Mouse (Mus musculus): ENCODE results near the gene Borcs6. TPM values are rescaled to one million over a fixed set of nuclear protein-coding genes. Genes with fewer than 3 reads are reported as not detected.

Gene Borcs6
- polyA plus RNA-seq, 1 experiment: not detected

DNA sequence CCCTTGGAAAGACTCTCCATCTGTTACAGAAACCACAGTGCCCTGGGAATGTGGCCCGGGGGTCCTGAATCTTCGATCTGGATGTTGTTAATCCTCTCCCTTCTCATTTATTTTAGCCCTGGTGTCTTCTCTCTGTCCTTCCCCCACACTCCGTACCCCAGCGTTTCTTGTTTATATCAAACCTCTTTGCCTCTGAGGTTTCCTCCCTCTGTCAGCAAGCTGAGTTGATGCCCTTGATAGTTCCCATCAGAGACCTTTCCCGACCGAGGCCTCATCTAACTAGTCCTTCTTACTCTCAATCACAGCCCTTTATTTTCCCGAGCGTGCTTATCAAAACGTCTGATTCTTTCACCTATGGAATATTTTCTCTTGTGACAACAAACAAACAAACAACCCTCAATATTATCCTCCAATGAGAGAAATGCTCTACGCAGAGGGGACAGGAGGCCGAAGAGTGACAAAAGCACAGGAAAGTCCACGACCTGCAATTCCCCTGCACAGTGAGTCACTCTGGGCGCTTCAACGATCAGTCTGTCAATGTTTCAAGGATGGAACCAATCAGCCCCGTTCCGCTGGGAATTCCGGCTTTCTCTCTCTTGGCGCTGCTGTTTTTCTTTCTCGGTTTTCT, 674 bp upstream of the Borcs6 start:
- Histone ChIP-seq H3K27ac (ENCODE audit: insufficient read depth, low read depth, low read length) (peak overlapping the region; percentile 88), H3K4me3 (ENCODE audit: insufficient read depth, low read depth, low read length) (peak overlapping the region; percentile 86)

GRCm38 (mm10) chr11:69059975-69060411, 476 bp downstream of the Borcs6 start:
- WGBS: under 1% methylated on average over 49 of the region's 49 CpGs
- TF ChIP-seq CTCF (IDR thresholded peaks at IDR 0.05; ENCODE audit: insufficient read depth, low read depth, low read length) (no peak), POLR2A (IDR thresholded peaks at IDR 0.05; ENCODE audit: insufficient read depth, low read depth, low read length) (no peak)
- H3K4me1 ChIP-seq (ENCODE audit: control insufficient read depth, insufficient read depth, low read length): peaks cover 15% of the 10 kb centered on the region
- peak overlapping the region; percentile 82 for H3K27ac ChIP-seq (ENCODE audit: insufficient read depth, low read depth, low read length)
- H3K4me3 ChIP-seq (ENCODE audit: insufficient read depth, low read depth, low read length): peak overlapping the region; percentile 86

More for the DNA sequence above, 674 bp upstream of the Borcs6 start:
- TF ChIP-seq POLR2A (IDR thresholded peaks at IDR 0.05; ENCODE audit: insufficient read depth, low read depth, low read length): no peak
- TF ChIP-seq CTCF (IDR thresholded peaks at IDR 0.05; ENCODE audit: insufficient read depth, low read depth, low read length): no peak
- peaks cover 12% of the 10 kb centered on the region for H3K4me1 ChIP-seq (ENCODE audit: control insufficient read depth, insufficient read depth, low read length)
- WGBS: 1% methylated on average over 19 of the region's 19 CpGs

GRCm38 (mm10) chr11:69060448-69061254, 1.1 kb downstream of the Borcs6 start:
- TF ChIP-seq CTCF (IDR thresholded peaks at IDR 0.05; ENCODE audit: insufficient read depth, low read depth, low read length) (no peak), POLR2A (IDR thresholded peaks at IDR 0.05; ENCODE audit: insufficient read depth, low read depth, low read length) (no peak)
- Histone ChIP-seq H3K4me3 (ENCODE audit: insufficient read depth, low read depth, low read length) (peak overlapping the region; percentile 86), H3K4me1 (ENCODE audit: control insufficient read depth, insufficient read depth, low read length) (peaks cover 15% of the 10 kb centered on the region), H3K27ac (ENCODE audit: insufficient read depth, low read depth, low read length) (peak overlapping the region; percentile 82)
- WGBS: 3% methylated on average over 40 of the region's 40 CpGs

DNA sequence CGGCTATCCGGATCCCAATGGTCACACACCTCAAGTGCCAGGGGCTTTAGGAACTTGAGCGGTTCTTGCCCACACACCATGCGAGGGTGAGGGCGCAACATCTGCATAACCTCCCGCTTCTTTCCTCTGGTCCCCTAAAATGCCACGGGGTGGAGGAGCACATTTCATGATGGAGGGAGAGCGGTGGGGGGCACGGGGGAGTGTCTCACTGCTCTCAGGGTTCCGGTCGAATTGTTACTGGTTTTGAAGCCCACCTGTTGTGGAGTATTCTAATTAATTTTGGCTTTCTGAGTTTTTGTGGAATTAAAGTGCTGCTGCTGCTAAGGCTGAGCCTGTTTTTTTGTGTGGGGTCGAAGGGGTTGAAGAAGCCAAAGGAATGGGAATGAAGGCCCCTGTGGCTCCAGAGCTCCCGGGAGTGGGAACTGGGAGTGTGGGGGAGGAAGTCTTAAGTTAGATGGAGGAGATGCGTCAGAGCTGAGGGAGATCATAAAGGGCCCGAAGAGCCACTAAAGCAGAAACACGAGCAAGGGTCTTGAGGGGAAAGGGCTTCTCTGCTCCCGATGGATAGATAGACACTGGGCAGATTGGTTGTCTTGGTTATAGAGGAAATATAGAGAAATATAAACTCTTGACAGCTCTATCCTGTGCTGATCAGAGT, 1.9 kb downstream of the Borcs6 start:
- WGBS: 15% methylated on average over 17 of the region's 17 CpGs
- Histone ChIP-seq H3K4me1 (ENCODE audit: control insufficient read depth, insufficient read depth, low read length) (peaks cover 20% of the 10 kb centered on the region), H3K4me3 (ENCODE audit: insufficient read depth, low read depth, low read length) (peak overlapping the region; percentile 35), H3K27ac (ENCODE audit: insufficient read depth, low read depth, low read length) (peak overlapping the region; percentile 13; the same call in 1 of the 2 replicates)
- TF ChIP-seq POLR2A (IDR thresholded peaks at IDR 0.05; ENCODE audit: insufficient read depth, low read depth, low read length): no peak
- no peak for TF ChIP-seq CTCF (IDR thresholded peaks at IDR 0.05; ENCODE audit: insufficient read depth, low read depth, low read length)

- TF ChIP-seq POLR2A (IDR thresholded peaks at IDR 0.05; ENCODE audit: insufficient read depth, low read depth, low read length) (no peak), CTCF (IDR thresholded peaks at IDR 0.05; ENCODE audit: insufficient read depth, low read depth, low read length) (no peak)
- H3K4me1 ChIP-seq (ENCODE audit: control insufficient read depth, insufficient read depth, low read length): peaks cover 22% of the 10 kb centered on the region
- 2% methylated on average over 17 of the region's 17 CpGs for WGBS
- H3K27ac ChIP-seq (ENCODE audit: insufficient read depth, low read depth, low read length): peak overlapping the region; percentile 52
- H3K4me3 ChIP-seq (ENCODE audit: insufficient read depth, low read depth, low read length): no peak overlapping the region
Observed at GRCm38 (mm10) chr11:69062194-69062760, 2.8 kb downstream of the Borcs6 start.

DNA sequence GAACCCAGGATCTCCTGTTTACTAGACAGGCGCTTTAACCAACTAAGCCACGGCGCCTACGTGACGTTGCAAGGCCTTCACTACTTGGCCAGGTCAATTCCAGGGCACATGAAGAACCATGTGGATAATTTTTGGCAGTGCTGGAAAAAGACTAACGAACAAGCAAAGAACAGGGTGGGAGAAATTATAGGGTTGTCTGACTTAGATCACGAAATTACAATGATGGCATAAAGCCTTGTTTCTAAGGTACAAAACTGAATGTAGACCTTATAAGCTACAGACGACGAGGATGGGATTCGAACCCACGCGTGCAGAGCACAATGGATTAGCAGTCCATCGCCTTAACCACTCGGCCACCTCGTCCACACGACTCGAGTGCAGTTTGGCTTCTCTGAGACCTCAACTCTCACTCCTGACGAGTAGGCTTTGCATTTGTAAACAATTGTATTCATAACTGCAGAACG, 3.3 kb downstream of the Borcs6 start:
- Histone ChIP-seq H3K4me3 (ENCODE audit: insufficient read depth, low read depth, low read length) (peak overlapping the region; percentile 44), H3K4me1 (ENCODE audit: control insufficient read depth, insufficient read depth, low read length) (peaks cover 25% of the 10 kb centered on the region), H3K27ac (ENCODE audit: insufficient read depth, low read depth, low read length) (peak overlapping the region; percentile 76)
- no peak for TF ChIP-seq POLR2A (IDR thresholded peaks at IDR 0.05; ENCODE audit: insufficient read depth, low read depth, low read length)
- TF ChIP-seq CTCF (IDR thresholded peaks at IDR 0.05; ENCODE audit: insufficient read depth, low read depth, low read length): no peak
- under 1% methylated on average over 19 of the region's 19 CpGs for WGBS

DNA sequence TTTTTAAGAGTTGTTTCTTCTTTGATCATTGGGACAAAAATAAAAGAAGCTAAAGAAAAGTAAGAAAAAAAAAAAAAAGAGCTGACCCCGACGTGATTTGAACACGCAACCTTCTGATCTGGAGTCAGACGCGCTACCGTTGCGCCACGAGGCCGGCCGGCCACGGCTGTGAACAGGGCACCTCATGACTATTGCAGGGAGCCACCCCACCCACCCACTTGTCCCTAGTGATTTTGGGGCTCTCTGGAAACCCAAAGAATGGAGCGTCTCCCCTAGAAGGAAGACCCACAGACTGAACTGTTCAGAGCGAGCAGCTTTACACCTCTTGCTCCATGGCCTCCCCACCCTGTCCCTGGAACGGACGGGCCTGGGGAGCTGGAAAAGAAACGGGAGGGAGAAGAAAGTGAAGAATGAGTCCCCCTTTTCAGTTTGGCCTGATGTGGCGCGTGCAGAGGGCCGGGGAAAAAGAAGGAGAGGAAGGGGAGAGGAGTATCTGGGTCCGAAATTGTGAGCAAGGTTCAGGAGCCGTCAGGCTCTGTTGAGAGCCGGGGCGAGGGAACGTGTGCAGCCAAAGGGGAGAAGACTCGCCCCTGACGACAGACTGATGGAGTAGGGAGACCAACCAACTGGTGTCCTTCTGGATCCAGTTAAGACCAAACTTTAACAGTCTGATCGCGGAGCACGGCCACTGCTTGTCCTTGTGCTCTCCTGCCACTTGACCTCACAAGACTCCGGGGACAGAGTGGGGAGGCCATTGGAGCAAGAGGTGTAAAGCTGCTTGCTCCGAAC, 4.1 kb downstream of the Borcs6 start:
- peak overlapping the region; percentile 65 for H3K4me3 ChIP-seq (ENCODE audit: insufficient read depth, low read depth, low read length)
- under 1% methylated on average over 31 of the region's 31 CpGs for WGBS
- H3K27ac ChIP-seq (ENCODE audit: insufficient read depth, low read depth, low read length): peak overlapping the region; percentile 23; the same call in 1 of the 2 replicates
- no peak for TF ChIP-seq CTCF (IDR thresholded peaks at IDR 0.05; ENCODE audit: insufficient read depth, low read depth, low read length)
- TF ChIP-seq POLR2A (IDR thresholded peaks at IDR 0.05; ENCODE audit: insufficient read depth, low read depth, low read length): peak; percentile 48; the same call in 1 of the 2 replicates
- peaks cover 25% of the 10 kb centered on the region for H3K4me1 ChIP-seq (ENCODE audit: control insufficient read depth, insufficient read depth, low read length)

All from olfactory bulb, adult 2 months (tissue).